Mouse (Mus musculus): ENCODE data around the gene Dnlz. TPM values are rescaled to one million over a fixed set of nuclear protein-coding genes. Genes with fewer than 3 reads are reported as not detected.
A peak's percentile ranks its signal among the peaks of the same experiment; 100 is the strongest.
"Not testable (repeated sequence)": the region's sequence is repeated elsewhere in the genome, so short reads cannot be mapped to it uniquely, and the experiment has no call there.

The Dnlz gene
- polyA plus RNA-seq, 1 experiment: 31.5 TPM

GRCm38 (mm10) chr2:26390954-26391353 is 39.0 kb upstream of the Dnlz start:
- Histone ChIP-seq H3K27me3 (ENCODE audit: control insufficient read depth, insufficient read depth, low read length) (no peaks in the 10 kb centered on the region), H3K4me3 (ENCODE audit: control insufficient read depth, insufficient read depth, low read length) (no peak overlapping the region), H3K27ac (ENCODE audit: control insufficient read depth, insufficient read depth, low read length) (no peak overlapping the region), H3K4me1 (replicated peaks; ENCODE audit: control insufficient read depth, insufficient read depth, low read length) (peaks cover 16% of the 10 kb centered on the region), H3K36me3 (ENCODE audit: control insufficient read depth, insufficient read depth, low read length) (peaks cover 57% of the 10 kb centered on the region)
- no peak for TF ChIP-seq POLR2A (IDR thresholded peaks at IDR 0.05; ENCODE audit: control insufficient read depth, extremely low read depth, insufficient read depth, low read length, poor library complexity)
- no peak for TF ChIP-seq CTCF (IDR thresholded peaks at IDR 0.05; ENCODE audit: borderline replicate concordance, control insufficient read depth, extremely low read depth, insufficient read depth, low read length, poor library complexity)
- no peak for DNase-seq
- WGBS: 49% methylated on average over 3 of the region's 3 CpGs

DNA sequence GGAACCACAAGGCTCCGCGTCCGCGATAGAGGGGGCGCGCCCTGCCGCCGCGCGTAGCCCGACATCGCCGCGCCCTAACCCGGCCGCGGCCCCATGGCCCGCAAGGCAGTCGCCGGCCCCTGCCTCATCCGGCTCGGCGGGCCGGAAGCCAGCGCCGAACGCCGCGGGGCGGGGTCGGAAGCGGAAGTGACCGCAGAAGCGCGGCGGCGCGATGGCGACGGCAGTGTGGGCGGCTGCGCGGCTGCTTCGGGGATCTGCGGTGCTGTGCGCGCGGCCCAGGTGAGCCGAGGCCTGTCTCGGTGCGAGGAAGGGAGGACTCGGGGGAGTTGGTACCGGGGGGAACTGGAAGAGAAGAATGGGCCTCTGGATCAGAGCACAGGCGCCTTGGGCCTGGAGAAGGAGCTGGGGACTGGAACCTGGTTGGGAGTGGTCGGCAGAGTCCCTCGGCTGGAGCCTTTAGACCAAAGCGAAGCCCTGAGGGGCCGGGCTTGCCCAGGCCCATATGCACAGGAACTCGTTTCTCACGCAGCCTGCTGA is 37.3 kb upstream of the Dnlz start, which contains the start of the genes Entr1 and Pmpca:
TSS of gene Entr1 (minus strand) at position 163 of the 537 bp plus-strand sequence.
TSS of gene Pmpca (plus strand) at position 186 of the 537 bp plus-strand sequence.
- H3K36me3 ChIP-seq (ENCODE audit: control insufficient read depth, insufficient read depth, low read length): peaks cover 56% of the 10 kb centered on the region
- H3K27me3 ChIP-seq (ENCODE audit: control insufficient read depth, insufficient read depth, low read length): no peaks in the 10 kb centered on the region
- peak within 1 kb of the TSS; percentile 86 for H3K4me3 ChIP-seq (ENCODE audit: control insufficient read depth, insufficient read depth, low read length)
- TF ChIP-seq CTCF (IDR thresholded peaks at IDR 0.05; ENCODE audit: borderline replicate concordance, control insufficient read depth, extremely low read depth, insufficient read depth, low read length, poor library complexity): no peak
- TF ChIP-seq POLR2A (IDR thresholded peaks at IDR 0.05; ENCODE audit: control insufficient read depth, extremely low read depth, insufficient read depth, low read length, poor library complexity): peak; percentile 96
- no peak within 1 kb of the TSS for H3K27ac ChIP-seq (ENCODE audit: control insufficient read depth, insufficient read depth, low read length)
- WGBS: under 1% methylated on average over 60 of the region's 60 CpGs
- H3K4me1 ChIP-seq (replicated peaks; ENCODE audit: control insufficient read depth, insufficient read depth, low read length): peaks cover 16% of the 10 kb centered on the region
- DNase-seq: peak; percentile 85

- under 1% methylated on average over 45 of the region's 45 CpGs for WGBS
- H3K4me1 ChIP-seq (replicated peaks; ENCODE audit: control insufficient read depth, insufficient read depth, low read length): peaks cover 16% of the 10 kb centered on the region
- H3K27ac ChIP-seq (ENCODE audit: control insufficient read depth, insufficient read depth, low read length): no peak overlapping the region
- no peak for TF ChIP-seq POLR2A (IDR thresholded peaks at IDR 0.05; ENCODE audit: control insufficient read depth, extremely low read depth, insufficient read depth, low read length, poor library complexity)
- TF ChIP-seq CTCF (IDR thresholded peaks at IDR 0.05; ENCODE audit: borderline replicate concordance, control insufficient read depth, extremely low read depth, insufficient read depth, low read length, poor library complexity): no peak
- DNase-seq: no peak
- H3K36me3 ChIP-seq (ENCODE audit: control insufficient read depth, insufficient read depth, low read length): peaks cover 56% of the 10 kb centered on the region
- no peaks in the 10 kb centered on the region for H3K27me3 ChIP-seq (ENCODE audit: control insufficient read depth, insufficient read depth, low read length)
- H3K4me3 ChIP-seq (ENCODE audit: control insufficient read depth, insufficient read depth, low read length): peak overlapping the region; percentile 86
These were observed 36.8 kb upstream of the Dnlz start for GRCm38 (mm10) chr2:26388682-26389153.

DNA sequence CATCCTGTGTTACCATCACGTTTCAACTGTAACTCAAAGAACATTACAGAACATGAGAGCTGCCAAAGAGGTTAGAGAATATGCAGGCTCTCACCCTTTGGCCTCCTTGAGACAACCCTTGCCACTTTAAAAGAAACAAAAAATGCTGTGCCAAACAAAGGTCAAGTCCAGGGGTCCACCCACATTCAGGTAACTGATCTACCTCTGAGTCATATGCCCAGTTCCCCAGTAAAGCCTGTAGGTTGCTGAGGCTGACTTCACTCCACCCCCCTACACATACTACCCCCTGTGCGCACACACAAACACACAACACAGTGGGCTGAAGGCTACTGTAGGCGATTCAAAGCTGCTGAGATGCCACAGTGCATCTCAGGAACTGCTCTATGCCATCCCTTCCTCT is 35.8 kb upstream of the Dnlz start:
- WGBS: 60% methylated on average over 3 of the region's 3 CpGs
- no peak for DNase-seq
- no peak overlapping the region for H3K27ac ChIP-seq (ENCODE audit: control insufficient read depth, insufficient read depth, low read length)
- TF ChIP-seq CTCF (IDR thresholded peaks at IDR 0.05; ENCODE audit: borderline replicate concordance, control insufficient read depth, extremely low read depth, insufficient read depth, low read length, poor library complexity): no peak
- no peak for TF ChIP-seq POLR2A (IDR thresholded peaks at IDR 0.05; ENCODE audit: control insufficient read depth, extremely low read depth, insufficient read depth, low read length, poor library complexity)
- H3K36me3 ChIP-seq (ENCODE audit: control insufficient read depth, insufficient read depth, low read length): peaks cover 50% of the 10 kb centered on the region
- H3K27me3 ChIP-seq (ENCODE audit: control insufficient read depth, insufficient read depth, low read length): no peaks in the 10 kb centered on the region
- H3K4me1 ChIP-seq (replicated peaks; ENCODE audit: control insufficient read depth, insufficient read depth, low read length): peaks cover 16% of the 10 kb centered on the region
- H3K4me3 ChIP-seq (ENCODE audit: control insufficient read depth, insufficient read depth, low read length): no peak overlapping the region

- peaks cover 32% of the 10 kb centered on the region for H3K36me3 ChIP-seq (ENCODE audit: control insufficient read depth, insufficient read depth, low read length)
- WGBS: 34% methylated on average over 6 of the region's 6 CpGs
- H3K27ac ChIP-seq (ENCODE audit: control insufficient read depth, insufficient read depth, low read length); H3K27me3 ChIP-seq (ENCODE audit: control insufficient read depth, insufficient read depth, low read length); DNase-seq; H3K4me1 ChIP-seq (replicated peaks; ENCODE audit: control insufficient read depth, insufficient read depth, low read length): not testable (repeated sequence)
- H3K4me3 ChIP-seq (ENCODE audit: control insufficient read depth, insufficient read depth, low read length): peak overlapping the region; percentile 60
These were observed 29.0 kb upstream of the Dnlz start for GRCm38 (mm10) chr2:26380871-26381270.

DNA sequence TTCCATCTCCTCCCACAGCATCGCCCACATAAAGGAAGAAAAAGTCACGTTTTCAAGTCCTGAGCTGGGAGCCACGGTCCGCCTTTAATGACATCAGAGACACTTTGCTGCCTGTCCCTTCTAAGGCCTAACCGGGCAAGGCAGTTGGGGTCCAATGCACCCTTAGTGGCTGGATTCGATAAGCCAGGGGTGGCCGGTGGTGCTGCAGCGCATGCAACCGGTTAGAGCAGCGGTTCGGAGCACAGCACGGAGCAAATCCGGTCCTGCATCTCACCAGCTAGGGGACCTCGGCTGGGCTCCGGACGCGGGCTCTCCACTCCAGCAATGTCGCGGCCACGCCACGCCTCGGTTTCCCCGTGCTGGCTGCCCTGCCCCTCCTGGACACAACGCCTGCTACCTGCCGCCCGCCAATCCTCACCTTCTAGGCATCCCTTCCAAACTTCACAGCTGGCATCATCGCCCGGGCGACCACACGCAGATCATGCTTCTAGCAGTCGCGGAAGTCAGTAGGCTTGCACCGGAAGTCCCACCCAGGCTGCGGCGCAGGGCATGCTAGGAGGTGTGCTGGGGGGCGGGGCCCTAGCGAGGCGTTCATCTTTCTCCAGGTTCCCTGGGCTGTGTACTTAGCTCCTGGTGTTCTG is 28.3 kb upstream of the Dnlz start, which contains the start of gene Snapc4:
TSS of gene Snapc4 (minus strand) at position 523 of the 641 bp plus-strand sequence.
- H3K36me3 ChIP-seq (ENCODE audit: control insufficient read depth, insufficient read depth, low read length): peaks cover 26% of the 10 kb centered on the region

More for the DNA sequence above, 28.3 kb upstream of the Dnlz start, which contains the start of gene Snapc4:
- DNase-seq: peak; percentile 87
- Histone ChIP-seq H3K4me3 (ENCODE audit: control insufficient read depth, insufficient read depth, low read length) (peak within 1 kb of the TSS; percentile 60), H3K4me1 (replicated peaks; ENCODE audit: control insufficient read depth, insufficient read depth, low read length) (peaks cover 4% of the 10 kb centered on the region), H3K27me3 (ENCODE audit: control insufficient read depth, insufficient read depth, low read length) (no peaks in the 10 kb centered on the region), H3K27ac (ENCODE audit: control insufficient read depth, insufficient read depth, low read length) (no peak within 1 kb of the TSS)
- TF ChIP-seq CTCF (IDR thresholded peaks at IDR 0.05; ENCODE audit: borderline replicate concordance, control insufficient read depth, extremely low read depth, insufficient read depth, low read length, poor library complexity) (no peak; the same call in 1 of the 2 replicates), POLR2A (IDR thresholded peaks at IDR 0.05; ENCODE audit: control insufficient read depth, extremely low read depth, insufficient read depth, low read length, poor library complexity) (no peak)
- under 1% methylated on average over 38 of the region's 38 CpGs for WGBS
